In genomic region chr19:6127760-6128341, GRCm38 (mm10) we compare ENCODE assay signal across 8 mouse cellular contexts. TPM values are rescaled to one million over a fixed set of nuclear protein-coding genes. Genes with fewer than 3 reads are reported as not detected.
A peak's percentile ranks its signal among the peaks of the same experiment; 100 is the strongest.
DNase-seq lines count a peak whose midpoint lies in the region; ATAC-seq lines count a peak whose summit lies in the region.

TSS of gene Snx15 (minus strand) at chr19:6128304.

- peak within 1 kb of the TSS; percentile 55 for H3K4me2 ChIP-seq in hindbrain, embryonic 15.5 days

- peak within 1 kb of the TSS; percentile 56 for H3K4me3 ChIP-seq in hindbrain, embryonic 15.5 days

- H3K4me1 ChIP-seq in hindbrain, embryonic 15.5 days (replicated peaks) = peaks cover 12% of the 10 kb centered on the region

- DNase-seq in T-cell, adult 2 months (ENCODE audit: low spot score) = peak; percentile 98
- DNase-seq in cerebellum, postnatal 36 days = peak; percentile 96
- peak; percentile 96 to 97 for DNase-seq in frontal cortex, postnatal 36 days (ENCODE audit: low spot score in 2 of 2)
- DNase-seq in left cerebral cortex, adult 11 months (ENCODE audit: low spot score) = peak; percentile 96
- DNase-seq in lung, postnatal 4 days = peak; percentile 96 to 98
- peak; percentile 91 for DNase-seq in retina, postnatal 7 days (ENCODE audit: low read depth, low spot score)
- DNase-seq in urinary bladder, adult 2 months (ENCODE audit: low spot score) = peak; percentile 85

- peak within 1 kb of the TSS; percentile 65 for H3K9ac ChIP-seq in hindbrain, embryonic 15.5 days

- WGBS in hindbrain, embryonic 15.5 days = under 1% methylated on average over 32 of the region's 32 CpGs

- no peaks in the 10 kb centered on the region for H3K27me3 ChIP-seq in hindbrain, embryonic 15.5 days

- peak within 1 kb of the TSS; percentile 89 for H3K27ac ChIP-seq in hindbrain, embryonic 15.5 days (replicated peaks)

- no peaks in the 10 kb centered on the region for H3K36me3 ChIP-seq in hindbrain, embryonic 15.5 days

- ATAC-seq in hindbrain, embryonic 15.5 days (ENCODE audit: low FRiP score, low read depth) = peak; percentile 95

- no peaks in the 10 kb centered on the region for H3K9me3 ChIP-seq in hindbrain, embryonic 15.5 days

RNA-seq across cellular contexts. Expression of gene Snx15, which starts in this region (rescaled TPM):
- polyA plus RNA-seq in hindbrain, embryonic 15.5 days (2015; fragmentation: Nextera tagmentation; extraction: Ambion mirVana) = 61.7 and 65.4 TPM in 2 replicates
- 27.7 and 32.6 TPM in 2 replicates for polyA plus RNA-seq in urinary bladder, adult 2 months (2012; rRNA removed)

Comparison
In these comparisons a context has a peak if more than half of its experiments do, and no peak if none do; other contexts are left out.
1. Peak in every context shown above with its lines: DNase-seq, ATAC-seq, H3K4me3 ChIP-seq and H3K27ac ChIP-seq.